Mouse (Mus musculus) erythroblast, embryonic 14.5 days (primary cell): ENCODE results near the gene Nkd1.

Source experiments
- GATA1 ChIP-seq: IDR thresholded peaks from 2 replicates; pipeline ENCODE4 v1.6.1; 2012; ENCODE audit warnings: low read length, inconsistent platforms, mixed read lengths
- TAL1 ChIP-seq: IDR thresholded peaks from 3 replicates; pipeline ENCODE4 v1.6.1; 2012; ENCODE audit warnings: low read length, inconsistent platforms, mixed read lengths

- TF ChIP-seq GATA1 (no peak), TAL1 (no peak)
Measured at GRCm38 (mm10) chr8:88630225-88630624, 109.1 kb downstream of the Nkd1 start.
